Mouse (Mus musculus): Measurements from ENCODE around the gene Reps2. TPM values are rescaled to one million over a fixed set of nuclear protein-coding genes. Genes with fewer than 3 reads are reported as not detected.

Reps2 gene
- polyA plus RNA-seq, 1 experiment: 0.34 TPM

DNA sequence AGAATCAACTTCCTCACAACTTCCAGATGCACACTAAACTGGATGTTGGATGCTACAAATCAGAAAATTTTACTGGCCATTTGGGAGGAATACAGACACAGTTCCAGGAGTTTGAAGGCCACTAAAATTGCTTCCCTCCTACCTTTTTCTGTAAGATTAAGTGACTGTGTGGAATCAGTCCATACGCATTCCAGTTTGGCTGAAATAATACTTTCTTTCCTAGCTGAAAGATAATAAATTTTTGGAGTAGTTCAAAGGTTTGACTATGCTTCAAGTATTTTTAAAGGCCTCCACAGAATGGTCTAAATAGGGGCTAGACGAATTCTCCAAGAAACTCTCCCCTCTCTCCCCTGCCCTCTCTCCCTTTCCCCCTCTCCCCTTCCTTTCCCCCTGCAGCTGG, 75.0 kb downstream of the Reps2 start:
- TF ChIP-seq POLR2A (IDR thresholded peaks at IDR 0.05; ENCODE audit: control insufficient read depth, extremely low read depth, insufficient read depth, low read length, poor library complexity) (no peak), CTCF (IDR thresholded peaks at IDR 0.05; ENCODE audit: borderline replicate concordance, control insufficient read depth, extremely low read depth, insufficient read depth, low read length, poor library complexity) (no peak)
- WGBS: 92% methylated on average over 2 of the region's 2 CpGs
- no peak overlapping the region for H3K4me3 ChIP-seq (ENCODE audit: control insufficient read depth, insufficient read depth, low read length)
- no peaks in the 10 kb centered on the region for H3K36me3 ChIP-seq (ENCODE audit: control insufficient read depth, insufficient read depth, low read length)
- H3K27me3 ChIP-seq (ENCODE audit: control insufficient read depth, insufficient read depth, low read length): no peaks in the 10 kb centered on the region
- H3K27ac ChIP-seq (ENCODE audit: control insufficient read depth, insufficient read depth, low read length): no peak overlapping the region
- no peak for DNase-seq
- no peaks in the 10 kb centered on the region for H3K4me1 ChIP-seq (replicated peaks; ENCODE audit: control insufficient read depth, insufficient read depth, low read length)

DNA sequence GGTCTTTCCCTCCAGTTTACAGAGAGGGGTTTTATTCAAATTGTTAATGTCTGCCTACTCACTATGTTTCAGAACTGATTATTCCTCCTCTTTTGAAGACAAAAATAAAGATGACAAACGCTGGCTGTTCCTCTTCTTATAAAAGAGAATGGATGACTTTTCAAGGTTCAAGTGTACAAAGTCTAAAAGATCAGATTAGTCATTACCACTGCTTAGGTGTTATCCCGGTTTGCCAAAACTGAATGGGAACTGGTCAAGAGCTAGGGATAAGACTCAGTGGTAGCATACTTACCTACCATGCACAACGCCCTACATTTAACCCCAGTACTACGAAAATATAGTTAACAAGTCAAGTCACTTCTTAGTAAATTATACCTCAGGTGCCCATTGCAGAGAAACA, 77.9 kb downstream of the Reps2 start:
- Histone ChIP-seq H3K27me3 (ENCODE audit: control insufficient read depth, insufficient read depth, low read length) (no peaks in the 10 kb centered on the region), H3K27ac (ENCODE audit: control insufficient read depth, insufficient read depth, low read length) (no peak overlapping the region), H3K4me1 (replicated peaks; ENCODE audit: control insufficient read depth, insufficient read depth, low read length) (no peaks in the 10 kb centered on the region), H3K4me3 (ENCODE audit: control insufficient read depth, insufficient read depth, low read length) (no peak overlapping the region), H3K36me3 (ENCODE audit: control insufficient read depth, insufficient read depth, low read length) (no peaks in the 10 kb centered on the region)
- WGBS: 94% methylated on average over 4 of the region's 4 CpGs
- no peak for DNase-seq
- no peak for TF ChIP-seq CTCF (IDR thresholded peaks at IDR 0.05; ENCODE audit: borderline replicate concordance, control insufficient read depth, extremely low read depth, insufficient read depth, low read length, poor library complexity)
- TF ChIP-seq POLR2A (IDR thresholded peaks at IDR 0.05; ENCODE audit: control insufficient read depth, extremely low read depth, insufficient read depth, low read length, poor library complexity): no peak

DNA sequence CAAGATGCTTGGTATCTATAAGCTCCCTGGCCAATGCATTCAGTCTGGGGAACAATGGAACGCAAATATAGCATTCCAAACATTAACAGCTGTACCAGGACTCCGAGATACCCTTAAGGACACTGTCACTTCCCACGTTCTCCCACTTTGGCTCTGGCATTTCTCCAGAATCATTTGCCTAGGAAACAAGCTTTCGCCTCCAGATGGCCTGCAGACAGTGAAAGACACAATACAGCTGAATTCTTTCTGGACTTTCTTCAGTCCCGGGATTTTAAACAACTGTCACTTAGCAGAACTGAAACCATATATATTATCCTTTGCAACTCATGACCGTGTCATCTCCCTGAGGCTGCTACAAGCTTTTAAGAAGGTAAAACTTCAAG, 87.0 kb downstream of the Reps2 start:
- WGBS: 90% methylated on average over 6 of the region's 6 CpGs

DNA sequence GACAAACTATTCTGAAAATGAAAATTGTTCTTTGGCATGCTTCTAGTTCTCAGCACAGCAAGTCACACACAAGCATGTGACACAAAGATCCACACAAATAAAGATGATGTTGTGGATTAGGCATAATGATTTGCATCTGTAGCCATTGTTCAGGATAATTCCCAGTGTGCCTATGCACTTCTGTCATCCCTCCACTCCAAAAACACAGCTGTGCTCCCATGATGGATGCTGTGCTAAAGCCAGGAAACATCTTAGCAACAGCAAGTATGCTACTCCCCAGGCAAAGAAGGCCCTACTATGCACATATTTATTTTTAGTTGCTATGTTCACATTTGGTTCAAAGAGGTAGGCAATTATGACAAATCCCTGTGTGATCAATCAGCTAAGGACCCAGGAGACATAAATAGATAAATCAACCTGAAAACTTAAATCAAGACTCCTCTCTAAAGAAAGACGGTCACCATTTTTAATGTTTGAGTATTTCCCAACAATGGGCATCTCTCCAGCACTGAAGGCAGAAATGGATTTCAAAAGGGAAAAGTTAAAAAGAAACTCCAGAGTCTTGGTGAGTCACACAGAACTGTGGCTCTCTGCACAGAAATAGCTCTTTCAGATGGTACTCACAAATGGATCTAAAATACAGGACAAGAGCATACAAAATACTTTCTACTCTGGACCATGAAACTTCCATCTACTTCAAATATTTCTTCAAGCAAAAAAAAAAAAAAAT, 87.6 kb downstream of the Reps2 start:
- H3K27ac ChIP-seq (ENCODE audit: control insufficient read depth, insufficient read depth, low read length): no peak overlapping the region
- DNase-seq: no peak

More for the DNA sequence above, 87.0 kb downstream of the Reps2 start:
- TF ChIP-seq CTCF (IDR thresholded peaks at IDR 0.05; ENCODE audit: borderline replicate concordance, control insufficient read depth, extremely low read depth, insufficient read depth, low read length, poor library complexity) (no peak), POLR2A (IDR thresholded peaks at IDR 0.05; ENCODE audit: control insufficient read depth, extremely low read depth, insufficient read depth, low read length, poor library complexity) (no peak)
- H3K4me3 ChIP-seq (ENCODE audit: control insufficient read depth, insufficient read depth, low read length): no peak overlapping the region
- H3K4me1 ChIP-seq (replicated peaks; ENCODE audit: control insufficient read depth, insufficient read depth, low read length): no peaks in the 10 kb centered on the region
- no peaks in the 10 kb centered on the region for H3K27me3 ChIP-seq (ENCODE audit: control insufficient read depth, insufficient read depth, low read length)
- H3K36me3 ChIP-seq (ENCODE audit: control insufficient read depth, insufficient read depth, low read length): no peaks in the 10 kb centered on the region
- no peak overlapping the region for H3K27ac ChIP-seq (ENCODE audit: control insufficient read depth, insufficient read depth, low read length)
- DNase-seq: no peak

DNA sequence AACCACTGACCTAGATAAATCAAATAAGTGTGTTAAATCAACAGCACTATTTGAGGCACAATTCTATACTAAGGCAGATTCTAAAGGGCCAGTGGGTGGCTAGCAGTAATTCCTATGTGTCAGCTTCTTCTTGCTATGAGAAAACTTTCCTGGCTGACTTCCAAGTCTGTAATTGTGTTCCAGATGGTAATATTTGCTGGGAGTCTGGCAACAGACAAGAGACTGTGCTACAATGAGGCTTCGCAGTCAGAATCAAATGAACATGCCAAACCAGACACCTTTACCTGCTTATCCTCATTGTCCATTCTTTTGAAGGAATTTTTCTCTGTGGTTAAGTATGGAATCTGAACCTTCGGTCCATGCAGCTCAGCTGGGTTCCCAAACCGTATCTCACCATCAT, 88.9 kb downstream of the Reps2 start:
- no peaks in the 10 kb centered on the region for H3K27me3 ChIP-seq (ENCODE audit: control insufficient read depth, insufficient read depth, low read length)
- no peak overlapping the region for H3K27ac ChIP-seq (ENCODE audit: control insufficient read depth, insufficient read depth, low read length)
- TF ChIP-seq CTCF (IDR thresholded peaks at IDR 0.05; ENCODE audit: borderline replicate concordance, control insufficient read depth, extremely low read depth, insufficient read depth, low read length, poor library complexity) (no peak), POLR2A (IDR thresholded peaks at IDR 0.05; ENCODE audit: control insufficient read depth, extremely low read depth, insufficient read depth, low read length, poor library complexity) (no peak)
- no peaks in the 10 kb centered on the region for H3K4me1 ChIP-seq (replicated peaks; ENCODE audit: control insufficient read depth, insufficient read depth, low read length)
- H3K36me3 ChIP-seq (ENCODE audit: control insufficient read depth, insufficient read depth, low read length): no peaks in the 10 kb centered on the region
- DNase-seq: no peak
- WGBS: 93% methylated on average over 3 of the region's 3 CpGs
- no peak overlapping the region for H3K4me3 ChIP-seq (ENCODE audit: control insufficient read depth, insufficient read depth, low read length)

More for the DNA sequence above, 87.6 kb downstream of the Reps2 start:
- Histone ChIP-seq H3K4me3 (ENCODE audit: control insufficient read depth, insufficient read depth, low read length) (no peak overlapping the region), H3K36me3 (ENCODE audit: control insufficient read depth, insufficient read depth, low read length) (no peaks in the 10 kb centered on the region), H3K27me3 (ENCODE audit: control insufficient read depth, insufficient read depth, low read length) (no peaks in the 10 kb centered on the region), H3K4me1 (replicated peaks; ENCODE audit: control insufficient read depth, insufficient read depth, low read length) (no peaks in the 10 kb centered on the region)
- WGBS: 100% methylated on average over 1 of the region's 1 CpGs
- TF ChIP-seq POLR2A (IDR thresholded peaks at IDR 0.05; ENCODE audit: control insufficient read depth, extremely low read depth, insufficient read depth, low read length, poor library complexity): no peak
- TF ChIP-seq CTCF (IDR thresholded peaks at IDR 0.05; ENCODE audit: borderline replicate concordance, control insufficient read depth, extremely low read depth, insufficient read depth, low read length, poor library complexity): no peak

DNA sequence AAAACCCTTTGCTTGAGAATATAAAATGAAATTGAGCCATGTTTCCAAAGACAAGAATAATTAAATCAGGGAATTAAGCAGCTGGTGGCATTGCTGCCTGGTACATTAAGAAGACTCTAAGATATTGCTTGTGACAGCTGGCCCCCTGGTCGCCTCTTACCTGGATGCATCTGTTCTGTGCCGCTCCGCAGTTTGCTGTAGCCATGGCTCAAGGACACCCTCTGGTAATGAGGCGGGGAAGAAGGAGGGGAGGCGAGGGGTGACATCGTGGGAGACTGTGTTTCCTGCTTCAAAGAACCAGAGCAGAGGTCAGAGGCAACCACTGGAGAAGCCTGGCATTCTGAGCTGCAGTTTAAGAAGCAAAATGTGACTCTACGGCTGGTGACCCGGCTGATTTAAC, 91.1 kb downstream of the Reps2 start:
- TF ChIP-seq POLR2A (IDR thresholded peaks at IDR 0.05; ENCODE audit: control insufficient read depth, extremely low read depth, insufficient read depth, low read length, poor library complexity): no peak
- no peak for TF ChIP-seq CTCF (IDR thresholded peaks at IDR 0.05; ENCODE audit: borderline replicate concordance, control insufficient read depth, extremely low read depth, insufficient read depth, low read length, poor library complexity)
- Histone ChIP-seq H3K27ac (ENCODE audit: control insufficient read depth, insufficient read depth, low read length) (no peak overlapping the region), H3K4me1 (replicated peaks; ENCODE audit: control insufficient read depth, insufficient read depth, low read length) (no peaks in the 10 kb centered on the region), H3K27me3 (ENCODE audit: control insufficient read depth, insufficient read depth, low read length) (no peaks in the 10 kb centered on the region), H3K4me3 (ENCODE audit: control insufficient read depth, insufficient read depth, low read length) (no peak overlapping the region), H3K36me3 (ENCODE audit: control insufficient read depth, insufficient read depth, low read length) (no peaks in the 10 kb centered on the region)
- DNase-seq: no peak
- WGBS: 73% methylated on average over 8 of the region's 8 CpGs

DNA sequence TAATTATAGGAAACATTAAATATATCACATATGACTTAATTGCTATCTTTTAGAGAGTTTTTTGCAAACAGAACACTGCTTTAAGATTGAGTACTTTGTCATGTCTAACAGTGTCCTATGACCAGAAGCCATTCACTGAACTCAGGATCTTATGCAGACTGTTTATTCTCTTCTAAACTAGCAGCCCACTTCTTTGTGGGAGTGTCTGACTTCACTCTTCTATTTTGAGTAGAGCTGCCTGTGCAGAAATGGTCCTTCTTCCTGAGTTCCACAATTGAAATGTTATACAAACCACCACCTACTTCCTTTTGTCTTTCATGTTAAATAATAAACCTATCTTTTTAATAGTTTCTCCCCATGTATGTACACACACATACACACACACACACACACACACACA, 98.4 kb downstream of the Reps2 start:
- Histone ChIP-seq H3K4me1 (replicated peaks; ENCODE audit: control insufficient read depth, insufficient read depth, low read length) (no peaks in the 10 kb centered on the region), H3K36me3 (ENCODE audit: control insufficient read depth, insufficient read depth, low read length) (no peaks in the 10 kb centered on the region), H3K4me3 (ENCODE audit: control insufficient read depth, insufficient read depth, low read length) (no peak overlapping the region), H3K27me3 (ENCODE audit: control insufficient read depth, insufficient read depth, low read length) (no peaks in the 10 kb centered on the region), H3K27ac (ENCODE audit: control insufficient read depth, insufficient read depth, low read length) (no peak overlapping the region)
- TF ChIP-seq POLR2A (IDR thresholded peaks at IDR 0.05; ENCODE audit: control insufficient read depth, extremely low read depth, insufficient read depth, low read length, poor library complexity) (no peak), CTCF (IDR thresholded peaks at IDR 0.05; ENCODE audit: borderline replicate concordance, control insufficient read depth, extremely low read depth, insufficient read depth, low read length, poor library complexity) (no peak)
- no peak for DNase-seq

Measured in thymus, adult 2 months (tissue).